ENCODE assay signal across 8 mouse cellular contexts in genomic region chr3:57663731-57664130, GRCm38 (mm10). TPM values are rescaled to one million over a fixed set of nuclear protein-coding genes. Genes with fewer than 3 reads are reported as not detected.
DNase-seq lines count a peak whose midpoint lies in the region; ATAC-seq and TF ChIP-seq lines count a peak whose summit lies in the region.

No protein-coding gene starts in this region.

- no peak overlapping the region for H3K27ac ChIP-seq in midbrain, embryonic 14.5 days (replicated peaks; ENCODE audit: low read depth, low read length)
- no peak overlapping the region for H3K27ac ChIP-seq in midbrain, embryonic 16.5 days (ENCODE audit: low read length)
- H3K27ac ChIP-seq in liver, postnatal 0 days (ENCODE audit: low read depth) = no peak overlapping the region

- H3K4me1 ChIP-seq in midbrain, embryonic 14.5 days (ENCODE audit: control insufficient read depth, insufficient read depth, low read length) = 0 out of 2 replicates have a peak, but pooled peaks cover 3% of the 10 kb centered on the region
- peaks cover 3% of the 10 kb centered on the region; the same call in 1 of the 2 replicates for H3K4me1 ChIP-seq in midbrain, embryonic 16.5 days (ENCODE audit: control insufficient read depth, insufficient read depth, low read length)
- no peaks in the 10 kb centered on the region for H3K4me1 ChIP-seq in liver, postnatal 0 days (ENCODE audit: insufficient read depth)

- no peak overlapping the region for H3K4me3 ChIP-seq in midbrain, embryonic 14.5 days (replicated peaks; ENCODE audit: low read depth, low read length)
- no peak overlapping the region for H3K4me3 ChIP-seq in midbrain, embryonic 16.5 days (ENCODE audit: low read depth, low read length)
- H3K4me3 ChIP-seq in liver, postnatal 0 days (ENCODE audit: low read depth, low read length) = no peak overlapping the region

- DNase-seq in frontal cortex, postnatal 14 days (ENCODE audit: low spot score in 2 of 2) = no peak
- DNase-seq in midbrain, embryonic 14.5 days = peak; percentile 87
- peak; percentile 55 for DNase-seq in adrenal gland, postnatal 14 days
- DNase-seq in frontal cortex, postnatal 36 days (ENCODE audit: low spot score in 2 of 2) = peak; percentile 23 to 39
- peak; percentile 40 for DNase-seq in liver, postnatal 0 days
- DNase-seq in telencephalon, adult 2 months (ENCODE audit: low read depth, low spot score) = peak; percentile 54

- TF ChIP-seq EP300 in liver, postnatal 0 days (IDR thresholded peaks at IDR 0.05; ENCODE audit: low read depth) = no peak

- no peak overlapping the region for H3K4me2 ChIP-seq in midbrain, embryonic 14.5 days (ENCODE audit: low read length)
- no peak overlapping the region for H3K4me2 ChIP-seq in midbrain, embryonic 16.5 days (ENCODE audit: low read length)
- no peak overlapping the region for H3K4me2 ChIP-seq in liver, postnatal 0 days (ENCODE audit: low read depth, low read length)

- ATAC-seq in frontal cortex, adult (ENCODE audit: low TSS enrichment) = 0 out of 2 replicates have a peak, but pooled peaks have one; percentile 29
- ATAC-seq in midbrain, embryonic 14.5 days (ENCODE audit: low FRiP score, low TSS enrichment) = no peak
- no peak for ATAC-seq in midbrain, embryonic 16.5 days
- ATAC-seq in liver, postnatal 0 days = no peak

- no peak overlapping the region for H3K9ac ChIP-seq in midbrain, embryonic 14.5 days (replicated peaks; ENCODE audit: low read length)
- no peak overlapping the region for H3K9ac ChIP-seq in midbrain, embryonic 16.5 days (ENCODE audit: low read depth, low read length)
- H3K9ac ChIP-seq in liver, postnatal 0 days (replicated peaks) = no peak overlapping the region

- 21% methylated on average over 6 of the region's 6 CpGs for WGBS in midbrain, embryonic 14.5 days
- 18% methylated on average over 6 of the region's 6 CpGs for WGBS in midbrain, embryonic 16.5 days
- 13% methylated on average over 6 of the region's 6 CpGs for WGBS in liver, postnatal 0 days (ENCODE audit: insufficient replicate concordance)

- H3K27me3 ChIP-seq in midbrain, embryonic 14.5 days (ENCODE audit: control insufficient read depth, insufficient read depth, low read length) = no peaks in the 10 kb centered on the region
- no peaks in the 10 kb centered on the region for H3K27me3 ChIP-seq in midbrain, embryonic 16.5 days (ENCODE audit: control insufficient read depth, insufficient read depth, low read depth, low read length)
- no peaks in the 10 kb centered on the region for H3K27me3 ChIP-seq in liver, postnatal 0 days (ENCODE audit: insufficient read depth, low read length)

- H3K36me3 ChIP-seq in midbrain, embryonic 14.5 days (ENCODE audit: control insufficient read depth, insufficient read depth, low read length) = no peaks in the 10 kb centered on the region
- H3K36me3 ChIP-seq in midbrain, embryonic 16.5 days (ENCODE audit: control insufficient read depth, insufficient read depth, low read length) = no peaks in the 10 kb centered on the region
- no peaks in the 10 kb centered on the region for H3K36me3 ChIP-seq in liver, postnatal 0 days (replicated peaks; ENCODE audit: insufficient read depth, low read length)

- peak; percentile 73 for TF ChIP-seq CTCF in liver, postnatal 0 days (IDR thresholded peaks at IDR 0.05; ENCODE audit: low read depth)

- no peaks in the 10 kb centered on the region for H3K9me3 ChIP-seq in midbrain, embryonic 14.5 days (ENCODE audit: control insufficient read depth, low read length)
- H3K9me3 ChIP-seq in midbrain, embryonic 16.5 days (replicated peaks; ENCODE audit: control insufficient read depth, low read length, poor library complexity, severe bottlenecking) = no peaks in the 10 kb centered on the region
- H3K9me3 ChIP-seq in liver, postnatal 0 days (ENCODE audit: low read length) = no peaks in the 10 kb centered on the region

RNA-seq across cellular contexts. Expression of gene Commd2, which starts 12.2 kb away (rescaled TPM):
- 82.8 and 85.1 TPM in 2 replicates for polyA plus RNA-seq in midbrain, embryonic 14.5 days (2014; fragmentation: Nextera tagmentation; extraction: Ambion mirVana)
- 60.6 and 66.3 TPM in 2 replicates for polyA plus RNA-seq in midbrain, embryonic 16.5 days (2015; fragmentation: Nextera tagmentation; extraction: Ambion mirVana)
- total RNA-seq in adrenal gland, postnatal 14 days (2021) = 22.0 and 26.7 TPM in 2 replicates
- polyA plus RNA-seq in liver, postnatal 0 days (2015; fragmentation: Nextera tagmentation; extraction: Ambion mirVana) = 37.7 and 38.3 TPM in 2 replicates

RNA-seq across cellular contexts. Expression of gene Ankub1, which starts 28.9 kb away (rescaled TPM):
- polyA plus RNA-seq in midbrain, embryonic 14.5 days (2014; fragmentation: Nextera tagmentation; extraction: Ambion mirVana) = 0.12 and 0.16 TPM in 2 replicates
- polyA plus RNA-seq in midbrain, embryonic 16.5 days (2015; fragmentation: Nextera tagmentation; extraction: Ambion mirVana) = 0.17 and 0.28 TPM in 2 replicates
- not detected in 2 replicates for total RNA-seq in adrenal gland, postnatal 14 days (2021)
- 0.09 and 0.11 TPM in 2 replicates for polyA plus RNA-seq in liver, postnatal 0 days (2015; fragmentation: Nextera tagmentation; extraction: Ambion mirVana)

Comparison
In these comparisons a context has a peak if more than half of its experiments do, and no peak if none do; other contexts are left out.
1. DNase-seq: peak in midbrain, embryonic 14.5 days (single experiment), adrenal gland, postnatal 14 days (single experiment), frontal cortex, postnatal 36 days (2 of 2), liver, postnatal 0 days (single experiment) and telencephalon, adult 2 months (single experiment); none in frontal cortex, postnatal 14 days (0 of 2).